In genomic region chr9:106179964-106180363, GRCm38 (mm10) we compare ENCODE assay signal across 32 mouse cellular contexts. TPM values are rescaled to one million over a fixed set of nuclear protein-coding genes. Genes with fewer than 3 reads are reported as not detected.
"Had no signal": no experiment of that assay in that cellular context is flagged by ENCODE, and none has a peak within 500 bp of the region (broad histone marks: within the 10 kb centered on the region; RNA-seq: fewer than 3 reads in every experiment).

No protein-coding gene starts in this region.

- H3K4me3 ChIP-seq: heart, embryonic 10.5 days; heart, embryonic 12.5 days; heart, embryonic 13.5 days; heart, embryonic 15.5 days; hindbrain, embryonic 10.5 days; hindbrain, embryonic 12.5 days; hindbrain, embryonic 13.5 days; hindbrain, embryonic 15.5 days; intestine, embryonic 15.5 days; kidney, embryonic 15.5 days; layer of hippocampus, adult 2 months; left cerebral cortex, adult 2 months had no signal

- H3K4me1 ChIP-seq: heart, embryonic 10.5 days; hindbrain, embryonic 10.5 days; hindbrain, embryonic 12.5 days had no signal

- DNase-seq: heart, postnatal 10 days; heart, postnatal 14 days; heart, postnatal 36 days; heart, postnatal 4 days; kidney, adult 11 months; kidney, adult 18-20 months; kidney, adult 2 months; kidney, adult 8-10 months; kidney, adult 9 months; kidney, postnatal 10 days; kidney, postnatal 14 days; kidney, postnatal 25 days; kidney, postnatal 36 days; kidney, postnatal 4 days; layer of hippocampus, postnatal 36 days had no signal

- H3K9ac ChIP-seq: heart, embryonic 12.5 days; heart, embryonic 13.5 days; heart, embryonic 15.5 days; hindbrain, embryonic 12.5 days; hindbrain, embryonic 13.5 days; hindbrain, embryonic 14.5 days; hindbrain, embryonic 15.5 days; intestine, embryonic 15.5 days; kidney, embryonic 15.5 days had no signal

- H3K9me3 ChIP-seq: heart, embryonic 10.5 days; heart, embryonic 12.5 days; heart, embryonic 13.5 days; heart, embryonic 15.5 days; hindbrain, embryonic 10.5 days; hindbrain, embryonic 12.5 days; hindbrain, embryonic 13.5 days; hindbrain, embryonic 15.5 days; intestine, embryonic 15.5 days; kidney, embryonic 15.5 days had no signal

- H3K27ac ChIP-seq: heart, embryonic 10.5 days; heart, embryonic 13.5 days; heart, embryonic 15.5 days; hindbrain, embryonic 10.5 days; hindbrain, embryonic 12.5 days; hindbrain, embryonic 13.5 days; hindbrain, embryonic 14.5 days; hindbrain, embryonic 15.5 days; hindbrain, postnatal 0 days; intestine, embryonic 15.5 days; kidney, embryonic 15.5 days; kidney, postnatal 0 days; layer of hippocampus, adult 2 months; left cerebral cortex, adult 2 months had no signal

- H3K27me3 ChIP-seq: heart, embryonic 12.5 days; heart, embryonic 13.5 days; heart, embryonic 15.5 days; hindbrain, embryonic 12.5 days; hindbrain, embryonic 13.5 days; hindbrain, embryonic 15.5 days; intestine, embryonic 15.5 days; kidney, embryonic 15.5 days had no signal

RNA-seq across cellular contexts. Expression of gene Tlr9, which starts 42.4 kb away (rescaled TPM):
- polyA plus RNA-seq: heart, embryonic 10.5 days; heart, embryonic 11.5 days; heart, embryonic 12.5 days; heart, embryonic 13.5 days; hindbrain, embryonic 10.5 days; hindbrain, embryonic 11.5 days had no signal
